Mouse (Mus musculus) mouse embryonic stem cell (cell line): ENCODE results near the gene Stoml1.

Experiments used
- in situ Hi-C, 2 experiments: fragments of 300-500 bp; cut with MboI; formaldehyde crosslinking; loops; 1 replicate in 1 of 2; 3 replicates in 1 of 2; pipeline ENCODE4 v1.14.3; 2019 to 2020; ENCODE audit warnings: low sequenced_read_pairs in 2 of 2, low pct_unique_long_range_greater_than_20kb in 1 of 2, mixed read lengths in 1 of 2; ENCODE audit not compliant: unreplicated experiment in 1 of 2

Stoml1 gene

DNA sequence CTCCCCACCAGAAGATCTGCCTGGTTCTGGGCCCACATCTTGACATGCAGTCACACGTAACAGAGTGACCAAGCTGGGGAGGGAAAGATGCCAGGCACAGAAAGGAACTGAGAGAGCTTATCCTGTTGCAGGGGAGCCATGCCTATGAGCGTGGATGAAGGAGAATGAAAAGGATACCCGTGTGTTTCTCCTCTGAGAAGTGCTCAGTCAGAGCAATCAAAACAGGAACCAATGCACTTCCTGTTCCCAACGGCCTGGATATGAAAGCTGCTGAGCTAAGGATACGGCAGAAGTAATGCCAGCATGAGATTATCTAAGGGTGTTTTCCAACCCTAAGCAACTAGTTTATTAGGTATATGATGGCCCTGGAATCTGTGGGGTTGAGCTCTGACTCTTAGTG is 20.6 kb upstream of the Stoml1 start:
- in situ Hi-C loops = no loop called here

DNA sequence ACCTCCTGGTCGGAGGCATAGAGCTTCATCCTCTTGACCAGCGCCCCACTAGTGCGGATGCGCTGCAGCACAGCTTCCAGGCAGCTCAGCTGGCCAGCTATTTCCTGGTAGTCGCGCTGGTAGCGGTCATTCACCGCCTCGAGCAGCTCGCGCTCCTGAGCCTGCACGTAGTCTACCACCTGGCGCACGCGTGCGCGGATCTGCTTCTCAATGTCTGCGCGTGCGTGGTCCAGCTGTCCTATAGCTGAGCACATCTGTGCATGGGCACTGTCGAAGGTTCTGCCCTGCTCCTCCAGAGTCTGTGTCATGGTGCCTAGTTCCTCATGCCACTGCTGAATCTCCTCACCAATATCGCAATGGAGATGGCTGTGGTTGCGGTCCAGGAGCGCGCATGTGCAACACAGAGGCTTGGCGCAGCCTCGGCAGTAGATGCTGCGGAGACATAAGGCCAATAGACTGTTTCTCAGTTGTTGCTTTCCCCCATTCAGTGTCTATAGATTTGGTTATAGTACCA is 18.4 kb upstream of the Stoml1 start:
- in situ Hi-C loops = no loop called here

DNA sequence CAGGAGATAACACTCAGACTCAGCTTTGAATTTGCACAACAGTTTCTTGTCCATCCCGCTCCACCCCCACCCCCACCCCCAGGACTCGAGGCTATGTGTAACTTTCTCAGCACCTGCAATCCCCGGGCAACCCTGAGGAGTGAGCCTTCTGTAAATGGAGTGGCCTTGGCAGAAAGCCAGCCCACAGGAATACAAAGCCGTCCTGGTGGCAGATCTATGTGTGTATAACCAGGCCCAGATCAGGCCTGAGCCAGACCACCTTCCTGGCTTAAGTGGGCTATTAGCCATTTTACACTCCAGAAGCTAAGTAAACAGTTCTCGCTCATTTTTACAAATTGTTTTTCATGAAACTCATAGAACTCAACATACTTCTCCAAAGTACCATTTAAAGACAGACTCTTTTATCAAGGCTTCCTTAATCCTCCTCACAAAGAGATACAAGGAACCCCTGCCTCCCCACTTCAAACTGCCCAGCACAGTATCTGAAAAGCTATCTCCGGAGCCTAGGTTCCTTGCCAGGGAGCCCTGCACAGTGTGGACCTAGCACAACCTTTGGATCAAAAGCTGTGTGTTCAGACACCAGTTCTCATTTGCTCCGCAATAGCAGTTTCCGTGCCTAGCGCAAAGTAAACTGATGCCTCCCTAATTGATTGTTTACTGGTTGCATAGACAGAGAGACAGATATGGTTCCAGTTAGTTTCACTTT is 11.0 kb upstream of the Stoml1 start:
- in situ Hi-C loops = loop anchor here in 1 of 2 experiments (5.0 kb wide), 1 partner anchor 40 kb away; no protein-coding TSS in a partner anchor

DNA sequence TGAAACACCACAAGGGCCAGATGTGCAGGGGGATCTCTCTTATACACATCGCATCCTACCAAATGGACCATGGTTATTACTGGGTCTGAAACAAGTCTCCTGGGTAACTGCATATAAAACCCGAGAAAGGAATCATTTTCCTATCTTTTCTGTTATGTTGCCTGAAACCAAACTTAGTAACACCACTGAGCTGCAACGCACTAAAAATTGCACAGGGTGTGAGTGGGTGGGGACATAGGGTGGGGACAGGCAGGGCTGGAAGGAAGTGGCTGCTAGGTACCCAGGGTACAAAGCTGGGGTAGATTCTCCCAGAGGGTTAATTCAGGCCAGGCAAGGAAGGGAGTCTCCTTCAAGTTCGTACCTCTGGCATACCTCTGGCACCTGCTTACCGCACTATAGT is 10.3 kb upstream of the Stoml1 start:
- in situ Hi-C loops = loop anchor here in 1 of 2 experiments (5.0 kb wide), 1 partner anchor 40 kb away; no protein-coding TSS in a partner anchor

DNA sequence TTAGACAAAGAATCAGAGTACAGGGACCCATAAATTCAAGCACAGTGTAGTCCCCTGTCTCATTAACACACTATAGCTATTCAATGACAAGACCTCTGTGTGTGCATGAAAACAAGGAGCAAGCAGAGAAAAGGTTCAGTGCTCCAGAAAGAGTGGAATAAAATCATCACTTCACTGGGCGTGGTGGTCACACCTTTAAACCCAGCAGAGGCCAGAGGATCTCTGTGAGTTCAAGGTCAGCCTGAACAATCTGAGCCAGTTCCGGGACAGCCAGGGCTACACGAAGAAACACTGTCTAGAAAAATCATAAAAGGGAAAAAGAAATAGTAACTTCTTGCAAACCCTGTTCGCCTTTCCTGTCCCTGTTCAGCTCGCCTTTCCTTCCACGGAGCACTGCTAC is 9.3 kb upstream of the Stoml1 start:
- in situ Hi-C loops = loop anchor here in 1 of 2 experiments (5.0 kb wide), 1 partner anchor 39 kb away; no protein-coding TSS in a partner anchor

DNA sequence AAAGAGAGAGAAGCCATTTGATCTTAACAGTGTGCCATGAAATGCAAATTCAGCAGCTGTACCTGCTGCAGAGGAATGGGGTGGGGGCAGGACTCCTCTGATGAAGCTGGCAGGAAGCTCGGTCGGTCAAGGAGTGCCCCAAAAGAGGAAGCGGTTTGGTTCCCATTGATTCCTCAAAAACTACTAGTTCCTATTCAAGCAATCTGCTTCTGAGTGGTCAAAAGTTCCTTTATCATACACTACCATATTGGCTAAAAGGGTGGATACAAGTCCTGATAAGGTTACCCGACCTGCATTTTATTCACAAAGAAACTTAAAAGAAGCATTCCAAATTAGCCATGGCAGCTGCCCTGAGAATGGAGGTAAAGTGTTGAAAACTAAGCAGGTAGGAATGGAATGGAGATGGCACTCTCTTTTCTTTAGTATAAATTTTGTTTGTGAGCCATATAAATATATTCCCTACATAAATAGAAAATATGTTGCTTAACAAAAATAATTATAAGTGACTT is 6.8 kb upstream of the Stoml1 start:
- in situ Hi-C loops = no loop called here

DNA sequence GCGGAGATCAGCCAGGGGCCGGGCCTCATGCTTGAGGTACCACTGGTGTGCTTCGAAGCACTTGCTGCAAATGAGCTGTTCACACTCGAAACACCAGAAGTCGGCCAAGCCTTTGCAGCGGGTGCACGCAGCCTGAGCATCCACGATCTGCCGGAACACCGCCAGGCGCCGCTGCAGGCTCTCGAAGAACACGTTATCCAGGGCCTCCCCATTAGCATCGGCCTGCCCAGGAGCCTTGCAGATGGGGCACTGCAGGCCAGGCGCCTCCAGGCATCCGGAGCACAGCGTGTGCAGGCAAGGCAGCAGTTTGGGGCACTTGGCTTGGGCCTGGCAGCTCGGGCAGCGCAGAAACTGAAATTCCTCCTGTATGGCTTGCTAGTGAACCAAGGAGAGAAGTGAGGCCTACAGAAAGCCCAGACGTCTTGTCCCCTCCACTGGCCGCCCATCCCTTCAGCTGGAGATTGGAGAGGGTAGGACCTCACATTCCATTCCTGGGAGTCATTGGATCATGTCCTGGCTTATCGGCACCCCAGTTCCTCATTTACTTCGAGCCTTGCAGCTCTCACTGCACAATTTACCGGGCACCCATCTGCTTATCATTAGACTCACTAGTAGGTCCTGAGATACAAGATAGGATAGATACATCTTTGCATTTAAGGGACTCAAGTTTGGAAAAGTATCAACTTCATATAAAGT is 5.8 kb upstream of the Stoml1 start:
- in situ Hi-C loops = no loop called here

DNA sequence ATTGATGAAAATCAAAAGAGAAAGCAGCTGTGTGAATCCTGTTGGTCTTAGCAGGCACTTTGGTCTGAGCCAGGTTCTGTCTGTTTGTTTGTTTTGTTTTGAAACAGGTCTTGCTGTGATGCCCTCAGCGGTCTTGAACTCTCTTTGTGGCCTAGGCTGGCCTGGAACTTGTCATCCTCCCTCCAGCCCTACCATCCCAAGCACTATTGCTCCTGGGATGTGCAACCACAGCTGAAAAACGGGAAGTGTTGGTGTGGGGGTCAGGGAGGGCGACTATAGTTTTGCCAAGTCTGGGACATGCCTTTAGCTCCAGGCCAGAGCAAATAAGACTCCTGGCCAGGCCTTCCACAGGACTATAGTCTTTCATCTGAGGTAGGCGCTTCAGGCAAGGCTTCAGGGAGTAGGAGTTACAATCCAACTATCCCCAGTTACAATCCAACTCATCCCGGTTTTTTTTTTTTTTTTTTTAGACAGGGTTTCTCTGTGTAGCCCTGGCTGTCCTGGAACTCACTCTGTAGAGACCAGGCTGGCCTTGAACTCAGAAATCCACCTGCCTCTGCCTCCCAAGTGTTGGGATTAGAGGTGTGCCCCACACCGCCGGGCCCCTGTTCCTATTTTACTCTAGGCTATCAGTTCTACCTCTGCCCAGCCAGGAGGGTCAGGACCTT is 4.1 kb upstream of the Stoml1 start:
- in situ Hi-C loops = no loop called here

DNA sequence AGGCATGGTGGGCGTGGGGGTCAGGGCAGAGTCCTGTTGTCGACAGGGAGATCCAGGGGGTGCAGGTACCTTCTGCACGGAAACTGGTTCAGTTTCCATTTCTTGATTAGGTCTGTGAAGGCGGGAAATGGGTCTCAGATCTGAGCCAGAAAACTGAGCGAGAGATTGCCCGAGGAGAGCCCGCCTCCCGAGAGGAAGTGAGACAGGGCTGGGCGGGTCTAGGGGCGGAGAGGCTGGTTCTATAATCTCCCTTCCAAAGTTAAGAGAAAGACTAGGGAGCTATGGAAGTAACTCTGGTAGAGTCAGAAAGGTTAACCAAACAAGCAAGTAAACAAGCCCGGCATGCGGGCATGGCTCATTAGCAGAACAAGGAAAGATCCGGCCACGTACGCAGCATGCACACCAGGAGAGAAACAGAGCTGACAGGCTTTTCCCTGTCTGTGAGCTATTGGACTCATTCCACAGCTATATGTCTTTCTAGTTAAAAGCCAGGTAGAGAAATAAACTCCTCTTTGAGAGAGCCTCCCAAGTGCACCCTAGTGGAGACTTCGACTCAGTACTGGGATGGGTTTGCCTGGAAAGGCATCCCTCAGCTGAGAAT is 3.3 kb upstream of the Stoml1 start, which contains the start of gene Pml:
Pml (minus strand) TSS at position 195 of the 601 bp plus-strand sequence.
- in situ Hi-C loops = loop anchor here in 1 of 2 experiments (25.0 kb wide), 1 partner anchor 737 kb away; the partner anchor contains the start of genes Cox5a and Rpp25

DNA sequence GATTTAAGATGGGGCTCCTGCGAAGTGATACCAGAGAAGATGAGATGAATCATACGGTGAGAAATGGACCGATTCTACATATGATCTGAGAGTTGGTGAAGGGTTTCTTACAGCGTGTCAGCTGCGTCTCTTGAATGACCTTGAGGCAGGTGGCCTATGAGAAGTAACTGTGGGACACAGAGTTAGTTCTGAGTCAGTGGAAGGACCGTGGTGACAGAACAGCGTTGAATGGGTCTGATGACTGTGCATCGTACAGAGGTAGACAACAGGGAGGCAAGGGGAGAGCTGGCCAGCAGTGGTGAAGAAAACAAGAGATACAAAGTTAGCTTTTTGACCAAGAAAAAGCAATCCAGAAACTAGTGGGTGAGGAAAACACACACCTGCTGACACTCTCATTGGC is 2.6 kb upstream of the Stoml1 start:
- in situ Hi-C loops = loop anchor here in 1 of 2 experiments (25.0 kb wide), 1 partner anchor 738 kb away; the partner anchor contains the start of genes Cox5a and Rpp25

DNA sequence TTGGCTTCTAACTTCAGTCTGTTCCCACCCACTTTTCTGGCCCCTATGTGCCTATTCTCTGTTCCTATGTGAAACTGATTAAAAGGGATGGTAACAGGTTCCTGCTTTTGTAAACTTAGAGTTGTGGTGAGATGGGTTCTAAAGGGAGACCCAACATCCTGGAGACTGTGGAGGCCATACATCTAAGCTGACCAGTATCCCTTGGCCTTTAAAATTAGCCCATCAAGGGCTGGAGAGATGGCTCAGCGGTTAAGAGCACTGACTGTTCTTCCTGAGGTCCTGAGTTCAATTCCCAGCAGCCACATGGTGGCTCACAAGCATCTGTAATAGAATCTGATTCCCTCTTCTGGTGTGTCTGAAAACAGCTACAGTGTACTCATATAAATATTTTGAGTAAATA is 2.2 kb upstream of the Stoml1 start:
- in situ Hi-C loops = loop anchor here in 1 of 2 experiments (25.0 kb wide), 1 partner anchor 738 kb away; the partner anchor contains the start of genes Cox5a and Rpp25

DNA sequence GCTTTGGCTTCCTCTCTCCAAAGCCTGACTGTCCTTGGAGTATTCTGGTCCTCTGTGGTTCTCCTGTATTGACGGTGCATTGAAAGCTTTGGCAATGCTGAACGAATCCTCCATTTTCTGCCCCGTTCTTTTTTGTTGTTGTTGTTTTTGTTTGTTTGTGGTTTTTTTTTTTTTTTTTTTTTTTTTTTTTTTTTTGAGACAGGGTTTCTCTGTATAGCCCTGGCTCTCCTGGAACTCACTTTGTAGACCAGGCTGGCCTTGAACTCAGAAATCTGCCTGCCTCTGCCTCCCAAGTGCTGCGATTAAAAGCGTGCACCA is 800 bp downstream of the Stoml1 start:
- in situ Hi-C loops = loop anchor here in 1 of 2 experiments (25.0 kb wide), 1 partner anchor 741 kb away; the partner anchor contains the start of genes Cox5a and Rpp25

DNA sequence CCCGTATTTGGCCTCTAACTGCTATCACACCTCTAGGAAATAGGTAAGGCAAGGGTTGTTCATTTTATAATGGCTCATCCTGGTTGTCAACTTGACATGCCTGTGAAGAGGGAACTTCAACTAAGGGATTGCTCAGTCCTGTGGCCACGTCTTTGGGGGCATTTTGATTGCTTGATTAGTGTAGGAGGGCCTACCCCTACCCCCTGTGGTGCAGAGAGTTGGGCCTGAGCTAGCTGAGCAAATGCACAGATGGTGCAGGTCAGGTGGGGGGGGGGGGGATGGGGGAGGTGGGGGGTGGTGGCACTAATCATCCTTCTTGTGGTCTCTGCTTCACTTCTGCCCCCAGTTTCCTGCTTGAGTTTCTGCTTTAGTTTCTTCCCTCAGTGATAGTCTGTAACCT is 2.1 kb downstream of the Stoml1 start:
- in situ Hi-C loops = loop anchor here in 1 of 2 experiments (25.0 kb wide), 1 partner anchor 743 kb away; the partner anchor contains the start of genes Cox5a and Rpp25

DNA sequence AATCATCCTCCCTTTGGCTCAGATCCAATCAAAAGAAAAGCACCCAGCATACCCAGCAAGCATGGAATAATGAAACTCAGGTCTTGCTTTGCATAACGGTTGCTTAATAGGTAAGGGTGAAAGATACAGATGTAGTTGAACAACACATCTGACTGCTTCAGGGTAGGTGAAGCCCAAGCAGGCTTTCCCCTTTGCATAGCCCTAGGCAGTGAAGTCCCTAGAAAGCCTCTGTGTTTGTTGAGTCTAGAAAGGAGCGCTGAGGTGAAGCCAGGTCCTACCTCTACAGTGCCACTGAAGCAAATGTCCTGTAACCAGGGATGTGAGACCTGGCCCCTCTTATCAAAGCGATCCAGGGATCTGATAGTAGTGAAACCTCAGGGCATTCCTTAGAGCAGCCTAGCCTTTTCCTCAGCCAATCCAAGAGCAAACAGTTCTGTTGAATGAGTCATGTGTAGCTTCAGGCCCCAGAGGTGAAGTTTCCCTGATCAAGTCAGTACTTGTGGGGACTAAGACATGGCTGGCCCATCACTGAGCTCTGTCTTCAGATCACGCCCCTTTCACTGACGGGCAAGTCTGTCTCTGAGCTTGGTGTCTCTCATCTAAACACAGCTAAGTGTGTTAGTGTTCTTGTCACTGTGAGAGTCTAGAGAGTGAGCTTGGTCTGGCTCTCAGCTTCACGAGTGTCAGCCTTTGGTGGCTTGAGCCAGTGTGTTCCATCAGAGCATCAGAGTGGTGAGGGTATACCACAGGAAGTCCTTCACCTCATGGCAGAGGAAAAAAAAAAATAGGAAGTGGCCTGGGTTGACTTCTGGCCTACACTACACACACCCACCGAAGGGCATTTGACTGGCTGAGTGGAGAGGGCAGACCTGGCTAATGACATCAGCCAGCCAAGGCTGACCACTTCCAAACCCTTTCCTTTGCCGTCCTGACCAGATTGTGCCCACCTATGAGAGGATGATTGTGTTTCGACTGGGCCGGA is 3.0 kb downstream of the Stoml1 start:
- in situ Hi-C loops = loop anchor here in 1 of 2 experiments (25.0 kb wide), 1 partner anchor 744 kb away; the partner anchor contains the start of genes Cox5a and Rpp25

DNA sequence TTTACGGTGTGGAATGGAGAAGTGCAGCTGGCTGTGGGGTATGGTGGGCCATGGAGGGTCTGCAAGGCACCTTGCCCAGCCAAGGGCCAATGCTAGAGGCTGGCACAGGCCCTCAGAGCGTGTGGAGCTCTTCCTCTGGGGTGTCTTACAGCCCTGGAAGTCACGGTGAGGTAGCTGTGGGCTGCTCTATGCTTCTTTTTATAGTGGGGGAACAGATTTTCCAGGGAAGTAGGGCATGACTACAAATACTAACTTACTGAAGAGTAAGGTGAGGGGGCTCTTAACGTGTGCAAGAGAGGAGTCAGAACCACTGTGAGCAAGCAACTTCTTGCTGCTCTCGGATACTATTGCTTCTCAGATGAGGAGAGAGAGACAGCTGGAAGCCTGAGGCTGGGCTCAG is 9.5 kb downstream of the Stoml1 start:
- in situ Hi-C loops = loop anchor here in 1 of 2 experiments (25.0 kb wide), 1 partner anchor 750 kb away; the partner anchor contains the start of genes Cox5a and Rpp25

DNA sequence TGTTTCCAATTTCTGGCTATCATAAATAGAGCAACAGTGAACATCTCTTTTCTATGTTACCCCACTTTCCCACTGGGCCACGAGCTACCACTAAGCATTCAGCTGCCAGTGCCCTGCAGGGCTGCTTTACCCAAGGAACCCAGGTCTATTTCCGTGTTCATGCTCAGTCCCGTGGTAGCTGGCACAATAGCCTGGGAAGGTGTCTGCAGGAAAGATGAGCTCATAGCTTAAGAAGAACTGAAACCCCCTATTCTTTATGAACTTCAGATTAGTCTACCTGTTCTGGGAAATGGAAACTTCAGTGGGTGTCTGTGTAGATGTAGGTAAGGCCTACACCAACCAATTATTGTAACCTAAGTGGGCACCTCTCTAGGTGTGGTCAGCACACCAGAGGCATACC is 12.4 kb downstream of the Stoml1 start:
- in situ Hi-C loops = loop anchor here in 1 of 2 experiments (25.0 kb wide), 1 partner anchor 753 kb away; the partner anchor contains the start of genes Cox5a and Rpp25

DNA sequence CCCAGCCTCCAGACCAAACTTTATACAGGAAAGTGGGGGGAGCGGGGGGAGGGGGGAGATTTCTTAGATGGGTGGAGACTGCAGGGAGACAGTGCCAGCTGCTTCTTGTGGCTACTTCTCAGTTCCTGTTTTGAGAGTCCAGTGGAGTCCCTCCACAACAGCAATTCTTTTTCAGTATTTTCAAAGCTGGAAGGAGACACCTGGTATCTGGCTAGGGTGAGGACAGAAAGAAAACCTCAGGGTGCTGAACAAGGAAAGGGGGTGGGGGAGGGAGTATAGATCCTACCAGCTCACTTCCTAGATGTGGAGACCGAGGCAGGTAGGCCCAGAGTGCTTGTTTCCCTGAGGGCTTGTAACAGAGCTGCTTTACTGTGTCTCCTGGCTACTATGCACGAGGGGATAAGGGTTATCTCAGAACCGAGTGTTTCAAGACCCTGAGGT is 13.6 kb downstream of the Stoml1 start:
- in situ Hi-C loops = loop anchor here in 1 of 2 experiments (25.0 kb wide), 1 partner anchor 754 kb away; the partner anchor contains the start of genes Cox5a and Rpp25
